Mouse (Mus musculus) E14TG2a.4 (cell line): Measurements from ENCODE around the gene Gm3435.

ENCODE experiments used
- H3K27me3 ChIP-seq: 2 replicates; pipeline ENCODE4 v1.6.1; 2014; ENCODE audit warnings: low read length, control low read depth; ENCODE audit not compliant: insufficient read depth
- H3K36me3 ChIP-seq: 2 replicates; pipeline ENCODE4 v1.6.1; 2014; ENCODE audit warnings: low read length, control low read depth; ENCODE audit not compliant: insufficient read depth
- H3K4me1 ChIP-seq: replicated peaks from 2 replicates; pipeline ENCODE4 v1.6.1; 2014; ENCODE audit warnings: low read depth, low read length, control low read depth
- H3K4me3 ChIP-seq: replicated peaks from 2 replicates; pipeline ENCODE4 v1.5.1; 2014; ENCODE audit warnings: mild to moderate bottlenecking, low read length
- H3K9me3 ChIP-seq: 2 replicates; pipeline ENCODE4 v1.6.1; 2014; ENCODE audit warnings: low read length, control low read depth
- CTCF ChIP-seq: conservative IDR thresholded peaks from 2 replicates; pipeline ENCODE4 v1.5.1; 2014; ENCODE audit warnings: low read length
- NANOG ChIP-seq: IDR thresholded peaks from 2 replicates; pipeline ENCODE4 v1.6.1; 2014; ENCODE audit warnings: borderline replicate concordance, low read length, mixed read lengths
- POU5F1 ChIP-seq: IDR thresholded peaks from 2 replicates; pipeline ENCODE4 v1.6.1; 2014; ENCODE audit warnings: low read length, borderline replicate concordance

Gm3435 gene

GRCm38 (mm10) chr17:15069124-15069523, 59.1 kb downstream of the Gm3435 start:
- H3K4me3 ChIP-seq: no peak overlapping the region
- no peaks in the 10 kb centered on the region for H3K9me3 ChIP-seq
- TF ChIP-seq POU5F1: no peak
- TF ChIP-seq CTCF: no peak
- no peak for TF ChIP-seq NANOG
- no peaks in the 10 kb centered on the region for H3K27me3 ChIP-seq
- H3K36me3 ChIP-seq: peaks cover 24% of the 10 kb centered on the region
- peaks cover 17% of the 10 kb centered on the region for H3K4me1 ChIP-seq
